Mouse (Mus musculus) mammary gland, adult 2 months (tissue): ENCODE data around the gene Smim15. TPM values are rescaled to one million over a fixed set of nuclear protein-coding genes. Genes with fewer than 3 reads are reported as not detected.

ENCODE experiments used
- polyA plus RNA-seq: library from polyadenylated mRNA; depleted of rRNA; stranded (reverse); fragments of >200 nt; gene quantifications from 2 replicates; pipeline ENCODE4 v1.2.3, GENCODE M21; 2012; ENCODE audit warnings: low replicate concordance; rRNA removed

The Smim15 gene
- 5.6 and 13.9 TPM in 2 replicates for polyA plus RNA-seq

DNA sequence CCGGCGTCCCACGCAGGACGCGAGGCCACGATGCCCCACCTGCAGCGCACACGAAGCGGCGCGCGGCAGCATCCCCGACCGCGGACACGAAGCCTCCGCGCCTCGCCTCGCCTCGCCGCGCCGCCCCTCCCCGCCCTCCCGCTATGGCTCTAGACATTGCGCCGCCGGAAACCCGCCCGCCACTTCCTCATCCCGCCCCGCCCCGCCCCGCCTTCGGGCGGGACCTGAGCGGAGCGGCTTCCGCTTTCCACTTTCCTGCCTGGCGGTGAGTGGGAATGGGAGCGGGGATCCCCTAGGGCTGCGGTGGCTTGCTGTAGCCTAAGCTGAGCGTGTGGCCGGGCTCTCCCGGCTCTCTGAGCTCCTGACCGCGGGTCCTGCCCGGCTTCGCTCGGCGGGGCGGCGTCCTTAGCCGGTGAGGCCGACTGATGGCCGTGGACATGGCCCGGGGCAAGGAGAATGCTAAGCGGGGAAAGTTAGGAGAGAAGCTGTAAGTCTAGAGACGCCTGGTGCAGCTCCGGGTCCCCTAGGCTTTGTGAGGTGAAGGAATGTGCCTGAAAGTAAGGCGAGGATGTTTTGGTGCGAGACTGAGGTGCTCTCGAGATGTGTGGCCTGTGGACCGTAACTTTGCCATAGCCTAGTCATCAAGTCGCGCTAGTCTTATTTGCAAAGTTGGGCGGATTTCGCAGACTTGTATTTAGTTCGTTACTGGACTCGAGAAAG is at the start of gene Smim15:
Smim15 (plus strand) TSS at position 225 of the 720 bp plus-strand sequence.

Other genes starting within 250 kb of the Smim15 start
- 2.6 and 3.0 TPM in 2 replicates for gene Ndufaf2, start 114.2 kb downstream of the Smim15 start, polyA plus RNA-seq
- 4.2 and 9.1 TPM in 2 replicates for gene Ercc8, start 114.3 kb downstream of the Smim15 start, polyA plus RNA-seq
- 1.1 and 4.3 TPM in 2 replicates for gene Elovl7, start 170.0 kb downstream of the Smim15 start, polyA plus RNA-seq